Mouse (Mus musculus) heart, embryonic 11.5 days (tissue): ENCODE measurements around the gene Crygb. TPM values are rescaled to one million over a fixed set of nuclear protein-coding genes. Genes with fewer than 3 reads are reported as not detected.

Experiments used
- ATAC-seq: fragments of 200-750 bp; cut with Nextera tagmentation; replicated peaks from 2 replicates; pipeline ENCODE4 v1.8.0; 2017; ENCODE audit warnings: moderate library complexity; ENCODE audit not compliant: insufficient number of reproducible peaks, low FRiP score, low TSS enrichment
- H3K27ac ChIP-seq: fragments of 300-500 bp; sonication (generic); 2 replicates; pipeline ENCODE4 v1.5.1; 2014; ENCODE audit warnings: mild to moderate bottlenecking, low read depth, low read length
- H3K27me3 ChIP-seq: fragments of 300-500 bp; sonication (generic); 2 replicates; pipeline ENCODE4 v1.6.1; 2014; ENCODE audit warnings: mild to moderate bottlenecking, low read length, mixed read lengths; ENCODE audit not compliant: control insufficient read depth, insufficient read depth
- H3K36me3 ChIP-seq: fragments of 300-500 bp; sonication (generic); 2 replicates; pipeline ENCODE4 v1.6.1; 2014; ENCODE audit warnings: mild to moderate bottlenecking, low read length, moderate library complexity, mixed read lengths; ENCODE audit not compliant: control insufficient read depth, insufficient read depth
- H3K4me1 ChIP-seq: fragments of 300-500 bp; sonication (generic); 2 replicates; pipeline ENCODE4 v1.6.1; 2014; ENCODE audit warnings: low read length; ENCODE audit not compliant: control insufficient read depth, insufficient read depth
- H3K4me2 ChIP-seq: fragments of 300-500 bp; sonication (generic); 2 replicates; pipeline ENCODE4 v1.6.1; 2014; ENCODE audit warnings: mild to moderate bottlenecking, moderate library complexity
- H3K4me3 ChIP-seq: fragments of 300-500 bp; sonication (generic); 2 replicates; pipeline ENCODE4 v1.5.1; 2014; ENCODE audit warnings: low read depth, low read length
- H3K9ac ChIP-seq: fragments of 300-500 bp; sonication (generic); 2 replicates; pipeline ENCODE4 v1.6.1; 2014; ENCODE audit warnings: mild to moderate bottlenecking, low read depth, low read length, moderate library complexity
- H3K9me3 ChIP-seq: fragments of 300-500 bp; sonication (generic); replicated peaks from 2 replicates; pipeline ENCODE4 v1.6.1; 2016; ENCODE audit warnings: low read length; ENCODE audit not compliant: control insufficient read depth
- WGBS: fragments of 180-500 bp; shearing (Covaris S2); extraction: QIAGEN DNeasy Blood & Tissue Kit; methylation state at CpG from one replicate; pipeline ENCODE4 v1.1.7; 2014; ENCODE audit not compliant: insufficient replicate concordance; 5-methylcytosine and 5-hydroxymethylcytosine counted together
- polyA plus RNA-seq: library from polyadenylated mRNA; unstranded; fragments of >200 nt; fragmentation: Nextera tagmentation; extraction: Ambion mirVana; gene quantifications from 2 replicates; pipeline ENCODE4 v1.2.1, GENCODE M21; 2014

Gene Crygb
- polyA plus RNA-seq, 1 experiment from 2014 or later, result 1.2 TPM

GRCm38 (mm10) chr1:65090370-65090769 lies 8.3 kb upstream of the Crygb start:
- Histone ChIP-seq H3K4me3 (no peak overlapping the region), H3K27me3 (no peaks in the 10 kb centered on the region), H3K36me3 (no peaks in the 10 kb centered on the region), H3K9ac (no peak overlapping the region), H3K27ac (no peak overlapping the region), H3K4me1 (no peaks in the 10 kb centered on the region), H3K9me3 (no peaks in the 10 kb centered on the region), H3K4me2 (no peak overlapping the region)
- no peak for ATAC-seq
- 64% methylated on average over 2 of the region's 2 CpGs for WGBS

GRCm38 (mm10) chr1:65088567-65089356 lies 6.7 kb upstream of the Crygb start:
- Histone ChIP-seq H3K9ac (no peak overlapping the region), H3K4me3 (no peak overlapping the region), H3K4me2 (no peak overlapping the region), H3K4me1 (no peaks in the 10 kb centered on the region), H3K36me3 (no peaks in the 10 kb centered on the region), H3K27ac (no peak overlapping the region), H3K9me3 (no peaks in the 10 kb centered on the region), H3K27me3 (no peaks in the 10 kb centered on the region)
- ATAC-seq, result no peak
- WGBS, result 60% methylated on average over 6 of the region's 6 CpGs

GRCm38 (mm10) chr1:65075607-65076006 lies 6.5 kb downstream of the Crygb start:
- H3K36me3 ChIP-seq, result no peaks in the 10 kb centered on the region
- H3K27ac ChIP-seq, result no peak overlapping the region
- H3K4me3 ChIP-seq, result no peak overlapping the region
- H3K9ac ChIP-seq, result no peak overlapping the region
- no peaks in the 10 kb centered on the region for H3K4me1 ChIP-seq
- 0 out of 2 replicates have a peak, but pooled peaks cover 2% of the 10 kb centered on the region for H3K9me3 ChIP-seq
- ATAC-seq, result no peak
- no peak overlapping the region for H3K4me2 ChIP-seq
- WGBS, result 15% methylated on average over 5 of the region's 5 CpGs
- H3K27me3 ChIP-seq, result no peaks in the 10 kb centered on the region

- Histone ChIP-seq H3K27me3 (no peaks in the 10 kb centered on the region), H3K4me3 (no peak within 1 kb of the TSS), H3K4me2 (no peak within 1 kb of the TSS), H3K4me1 (no peaks in the 10 kb centered on the region), H3K27ac (no peak within 1 kb of the TSS), H3K36me3 (no peaks in the 10 kb centered on the region), H3K9ac (no peak within 1 kb of the TSS), H3K9me3 (0 out of 2 replicates have a peak, but pooled peaks cover 2% of the 10 kb centered on the region)
- ATAC-seq, result no peak
- WGBS, result 58% methylated on average over 6 of the region's 6 CpGs
These were observed 8.5 kb downstream of the Crygb start, which contains the start of gene Crygc for GRCm38 (mm10) chr1:65073589-65073988. Gene Crygc, minus strand, starts transcription at chr1:65073689.

- H3K9me3 ChIP-seq, result no peaks in the 10 kb centered on the region
- H3K36me3 ChIP-seq, result no peaks in the 10 kb centered on the region
- H3K27me3 ChIP-seq, result no peaks in the 10 kb centered on the region
- no peak overlapping the region for H3K27ac ChIP-seq
- H3K4me1 ChIP-seq, result no peaks in the 10 kb centered on the region
- no peak overlapping the region for H3K9ac ChIP-seq
- no peak overlapping the region for H3K4me3 ChIP-seq
- no peak overlapping the region for H3K4me2 ChIP-seq
- no peak for ATAC-seq
These were observed 14.2 kb downstream of the Crygb start for GRCm38 (mm10) chr1:65067842-65068241.

GRCm38 (mm10) chr1:65064201-65064600 lies 17.9 kb downstream of the Crygb start:
- Histone ChIP-seq H3K9ac (no peak overlapping the region), H3K4me2 (no peak overlapping the region), H3K4me1 (no peaks in the 10 kb centered on the region), H3K27ac (no peak overlapping the region), H3K27me3 (no peaks in the 10 kb centered on the region), H3K9me3 (no peaks in the 10 kb centered on the region), H3K4me3 (no peak overlapping the region), H3K36me3 (no peaks in the 10 kb centered on the region)
- no peak for ATAC-seq
- WGBS, result 86% methylated on average over 15 of the region's 15 CpGs

- H3K36me3 ChIP-seq, result no peaks in the 10 kb centered on the region
- H3K9me3 ChIP-seq, result no peaks in the 10 kb centered on the region
- H3K4me1 ChIP-seq, result no peaks in the 10 kb centered on the region
- no peak within 1 kb of the TSS for H3K4me2 ChIP-seq
- 82% methylated on average over 8 of the region's 8 CpGs for WGBS
- no peak within 1 kb of the TSS for H3K27ac ChIP-seq
- no peak within 1 kb of the TSS for H3K9ac ChIP-seq
- no peak for ATAC-seq
- H3K27me3 ChIP-seq, result no peaks in the 10 kb centered on the region
- H3K4me3 ChIP-seq, result no peak within 1 kb of the TSS
These were observed 18.7 kb downstream of the Crygb start, which contains the start of gene Crygd for GRCm38 (mm10) chr1:65063352-65063751. Gene Crygd, minus strand, starts transcription at chr1:65063452.

- H3K27ac ChIP-seq, result no peak overlapping the region
- H3K4me2 ChIP-seq, result no peak overlapping the region
- no peaks in the 10 kb centered on the region for H3K9me3 ChIP-seq
- 16% methylated on average over 2 of the region's 2 CpGs for WGBS
- no peak overlapping the region for H3K9ac ChIP-seq
- no peak overlapping the region for H3K4me3 ChIP-seq
- no peaks in the 10 kb centered on the region for H3K36me3 ChIP-seq
- no peak for ATAC-seq
- no peaks in the 10 kb centered on the region for H3K27me3 ChIP-seq
- 0 out of 2 replicates have a peak, but pooled peaks cover 7% of the 10 kb centered on the region for H3K4me1 ChIP-seq
These were observed 29.9 kb downstream of the Crygb start for GRCm38 (mm10) chr1:65052140-65052539.

GRCm38 (mm10) chr1:65051696-65052095 lies 30.4 kb downstream of the Crygb start:
- no peak overlapping the region for H3K4me2 ChIP-seq
- H3K27me3 ChIP-seq, result no peaks in the 10 kb centered on the region
- H3K4me3 ChIP-seq, result no peak overlapping the region
- no peaks in the 10 kb centered on the region for H3K36me3 ChIP-seq
- H3K9me3 ChIP-seq, result no peaks in the 10 kb centered on the region
- WGBS, result 66% methylated on average over 7 of the region's 7 CpGs
- 0 out of 2 replicates have a peak, but pooled peaks cover 7% of the 10 kb centered on the region for H3K4me1 ChIP-seq
- no peak overlapping the region for H3K27ac ChIP-seq
- no peak overlapping the region for H3K9ac ChIP-seq
- ATAC-seq, result no peak
